Mouse (Mus musculus): ENCODE data around the gene Polr1e.
A peak's percentile ranks its signal among the peaks of the same experiment; 100 is the strongest.
"Not testable (repeated sequence)": the region's sequence is repeated elsewhere in the genome, so short reads cannot be mapped to it uniquely, and the experiment has no call there.

Gene Polr1e

GRCm38 (mm10) chr4:45018452-45018980 is at the start of gene Polr1e:
Gene Polr1e, plus strand, starts transcription at chr4:45018583.
- peak; percentile 97 for DNase-seq

GRCm38 (mm10) chr4:44970056-44970455 is 48.3 kb upstream of the Polr1e start:
- DNase-seq, result no peak

GRCm38 (mm10) chr4:44970612-44971110 is 47.7 kb upstream of the Polr1e start:
- DNase-seq, result peak; percentile 68

- peak; percentile 92 for DNase-seq
Measured at GRCm38 (mm10) chr4:44973450-44973849, 44.9 kb upstream of the Polr1e start.

GRCm38 (mm10) chr4:44973871-44974270 is 44.5 kb upstream of the Polr1e start:
- DNase-seq, result no peak

GRCm38 (mm10) chr4:44974331-44974730 is 44.1 kb upstream of the Polr1e start:
- no peak for DNase-seq

GRCm38 (mm10) chr4:44976026-44976615 is 42.3 kb upstream of the Polr1e start:
- DNase-seq, result no peak

GRCm38 (mm10) chr4:44976921-44977710 is 41.3 kb upstream of the Polr1e start:
- no peak for DNase-seq

GRCm38 (mm10) chr4:44978175-44978574 is 40.2 kb upstream of the Polr1e start:
- DNase-seq, result no peak

- DNase-seq, result no peak
Measured at GRCm38 (mm10) chr4:44979794-44980338, 38.5 kb upstream of the Polr1e start.

- peak; percentile 84 for DNase-seq
Measured at GRCm38 (mm10) chr4:44981280-44981973, 37.0 kb upstream of the Polr1e start, which contains the start of gene Grhpr. Gene Grhpr, plus strand, starts transcription at chr4:44981395.

GRCm38 (mm10) chr4:44981974-44982287 is 36.5 kb upstream of the Polr1e start:
- DNase-seq, result no peak

GRCm38 (mm10) chr4:44982440-44983130 is 35.8 kb upstream of the Polr1e start:
- no peak for DNase-seq

GRCm38 (mm10) chr4:44983131-44983740 is 35.1 kb upstream of the Polr1e start:
- no peak for DNase-seq

GRCm38 (mm10) chr4:44990560-44990959 is 27.8 kb upstream of the Polr1e start:
- no peak for DNase-seq

- not testable (repeated sequence) for DNase-seq
Measured at GRCm38 (mm10) chr4:44992330-44992729, 26.1 kb upstream of the Polr1e start.

GRCm38 (mm10) chr4:44993179-44993578 is 25.2 kb upstream of the Polr1e start:
- not testable (repeated sequence) for DNase-seq

- DNase-seq, result no peak
Measured at GRCm38 (mm10) chr4:44993847-44994246, 24.5 kb upstream of the Polr1e start.

- no peak for DNase-seq
Measured at GRCm38 (mm10) chr4:44994776-44995175, 23.6 kb upstream of the Polr1e start.

- no peak for DNase-seq
Measured at GRCm38 (mm10) chr4:44998071-44998470, 20.3 kb upstream of the Polr1e start.

- no peak for DNase-seq
Measured at GRCm38 (mm10) chr4:45000001-45000400, 18.4 kb upstream of the Polr1e start.

- DNase-seq, result no peak
Measured at GRCm38 (mm10) chr4:45005452-45005851, 12.9 kb upstream of the Polr1e start.

Data from lung, postnatal 14 days (tissue).